Comparison of ENCODE assay signal across 11 mouse cellular contexts in the genomic region with DNA sequence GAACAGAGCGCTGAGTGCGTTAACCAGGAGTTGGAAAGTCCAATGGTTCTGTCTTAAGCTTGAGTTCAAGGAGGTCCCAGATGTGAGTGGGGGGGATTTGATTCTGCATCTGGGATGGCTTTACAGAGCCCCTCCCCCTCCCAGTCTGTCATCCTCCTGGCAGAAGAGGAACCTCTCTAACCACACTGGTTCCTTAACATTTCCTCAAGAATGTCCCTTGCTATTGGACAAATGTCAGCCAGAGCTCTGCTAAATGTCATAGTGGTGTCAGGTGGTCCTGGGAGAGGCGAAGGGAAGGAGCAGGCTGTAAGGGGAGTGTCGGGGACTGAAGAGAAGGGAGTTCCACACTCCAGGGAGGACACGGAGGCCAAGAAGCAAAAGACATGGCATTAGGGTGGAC. TPM values are rescaled to one million over a fixed set of nuclear protein-coding genes. Genes with fewer than 3 reads are reported as not detected.
DNase-seq lines count a peak whose midpoint lies in the region; ATAC-seq and TF ChIP-seq lines count a peak whose summit lies in the region.
"Had no signal": no experiment of that assay in that cellular context is flagged by ENCODE, and none has a peak within 500 bp of the region (broad histone marks: within the 10 kb centered on the region; RNA-seq: fewer than 3 reads in every experiment).

No protein-coding gene starts in this region.

- ATAC-seq in intestine, embryonic 15.5 days = no peak

- H3K9ac ChIP-seq in liver, adult 2 months (ENCODE audit: low read depth, low read length) = peak overlapping the region; percentile 21; the same call in 1 of the 2 replicates
- no peak overlapping the region for H3K9ac ChIP-seq in intestine, embryonic 15.5 days
- H3K9ac ChIP-seq: hindbrain, embryonic 12.5 days had no signal

- no peaks in the 10 kb centered on the region for H3K79me2 ChIP-seq in liver, adult 2 months (ENCODE audit: control insufficient read depth, insufficient read depth, low read length)

- H3K4me3 ChIP-seq in liver, adult 2 months (ENCODE audit: insufficient read depth, low read depth, low read length) = peak overlapping the region; percentile 37
- no peak overlapping the region for H3K4me3 ChIP-seq in intestine, embryonic 15.5 days (replicated peaks)
- H3K4me3 ChIP-seq in megakaryocyte, embryonic 14.5 days (replicated peaks) = peak overlapping the region; percentile 91
- H3K4me3 ChIP-seq: hindbrain, embryonic 12.5 days had no signal

- 71% methylated on average over 5 of the region's 5 CpGs for WGBS in liver, adult 2 months
- WGBS in intestine, embryonic 15.5 days = 57% methylated on average over 5 of the region's 5 CpGs

- no peaks in the 10 kb centered on the region for H3K36me3 ChIP-seq in liver, adult 2 months (ENCODE audit: control insufficient read depth, insufficient read depth, low read length)
- H3K36me3 ChIP-seq in intestine, embryonic 15.5 days = no peaks in the 10 kb centered on the region
- peaks cover 6% of the 10 kb centered on the region for H3K36me3 ChIP-seq in megakaryocyte, embryonic 14.5 days (replicated peaks; ENCODE audit: low read length)
- H3K36me3 ChIP-seq: hindbrain, embryonic 12.5 days had no signal

- H3K27me3 ChIP-seq in liver, adult 2 months (ENCODE audit: control insufficient read depth, insufficient read depth, low read length) = no peaks in the 10 kb centered on the region
- H3K27me3 ChIP-seq in intestine, embryonic 15.5 days (replicated peaks) = no peaks in the 10 kb centered on the region
- H3K27me3 ChIP-seq in megakaryocyte, embryonic 14.5 days (replicated peaks) = peaks cover 48% of the 10 kb centered on the region

- H3K4me2 ChIP-seq in intestine, embryonic 15.5 days (replicated peaks) = peak overlapping the region; percentile 17; the same call in 1 of the 2 replicates

- peak overlapping the region; percentile 52 for H3K27ac ChIP-seq in liver, adult 2 months (replicated peaks; ENCODE audit: insufficient read depth, low read depth, low read length)
- peak overlapping the region; percentile 52 for H3K27ac ChIP-seq in intestine, embryonic 15.5 days
- H3K27ac ChIP-seq: hindbrain, embryonic 12.5 days had no signal

- no peak for TF ChIP-seq CTCF in liver, adult 2 months (IDR thresholded peaks at IDR 0.05; ENCODE audit: low read depth, low read length)

- TF ChIP-seq POLR2A in liver, adult 2 months (IDR thresholded peaks at IDR 0.05; ENCODE audit: extremely low read depth, insufficient read depth, low read length) = no peak

- peak; percentile 22 to 46 for DNase-seq in adrenal gland, adult (ENCODE audit: inconsistent age in 2 of 2, low spot score in 1 of 2)
- no peak for DNase-seq in adrenal gland, postnatal 4 days (ENCODE audit: low spot score in 2 of 2)
- DNase-seq in liver, adult 2 months (ENCODE audit: extremely low read depth, low read depth, low spot score) = peak; percentile 39
- DNase-seq in liver = no peak
- no peak for DNase-seq in adrenal gland, adult 8-10 months
- no peak for DNase-seq in retina, embryonic 14.5 days (ENCODE audit: low spot score)
- DNase-seq: cerebellum, adult 11 months; right cerebral cortex, postnatal 4 days had no signal

- no peaks in the 10 kb centered on the region; the same call in 1 of the 2 replicates for H3K4me1 ChIP-seq in liver, adult 2 months (ENCODE audit: control insufficient read depth, insufficient read depth, low read length)
- H3K4me1 ChIP-seq in intestine, embryonic 15.5 days (replicated peaks) = peaks cover 20% of the 10 kb centered on the region
- H3K4me1 ChIP-seq in megakaryocyte, embryonic 14.5 days = peaks cover 78% of the 10 kb centered on the region

- no peaks in the 10 kb centered on the region for H3K9me3 ChIP-seq in intestine, embryonic 15.5 days
- H3K9me3 ChIP-seq in megakaryocyte, embryonic 14.5 days = peaks cover 3% of the 10 kb centered on the region; the same call in 1 of the 2 replicates
- H3K9me3 ChIP-seq: hindbrain, embryonic 12.5 days had no signal

RNA-seq across cellular contexts. Expression of a gene that starts 0.7 kb away (rescaled TPM):
- total RNA-seq in adrenal gland, postnatal 4 days (2021) = 10 to 100 TPM; 18.6 to 18.8 TPM
- total RNA-seq in liver, adult 2 months (2014; rRNA removed) = 1.1 and 3.2 TPM in 2 replicates
- polyA plus RNA-seq in liver, adult 2 months (2012; rRNA removed) = 7.6 and 11.7 TPM in 2 replicates
- 9.5 and 10.0 TPM in 2 replicates for polyA plus RNA-seq in intestine, embryonic 15.5 days (2015; fragmentation: Nextera tagmentation; extraction: Ambion mirVana)
- polyA plus RNA-seq in megakaryocyte, embryonic 14.5 days (2012; ENCODE audit: insufficient read depth, low replicate concordance) = 67.9 and 94.9 TPM in 2 replicates
- total RNA-seq in adrenal gland, adult 8-10 months (2022) = 10 to 100 TPM in 3 of 4 experiments, 1 to 10 TPM in 1; 8.9 to 14.3 (median 12.2) TPM

RNA-seq across cellular contexts. Expression of a gene that starts 5.9 kb away (rescaled TPM):
- total RNA-seq in adrenal gland, postnatal 4 days (2021) = 10 to 100 TPM; 17.2 to 23.1 TPM
- total RNA-seq in liver, adult 2 months (2014; rRNA removed) = 11.5 and 13.7 TPM in 2 replicates
- 3.9 and 5.1 TPM in 2 replicates for polyA plus RNA-seq in liver, adult 2 months (2012; rRNA removed)
- 20.3 and 21.7 TPM in 2 replicates for polyA plus RNA-seq in intestine, embryonic 15.5 days (2015; fragmentation: Nextera tagmentation; extraction: Ambion mirVana)
- 10.2 and 30.7 TPM in 2 replicates for polyA plus RNA-seq in megakaryocyte, embryonic 14.5 days (2012; ENCODE audit: insufficient read depth, low replicate concordance)
- total RNA-seq in adrenal gland, adult 8-10 months (2022) = 10 to 100 TPM; 14.7 to 19.0 (median 17.1) TPM

RNA-seq across cellular contexts. Expression of a gene that starts 18.7 kb away (rescaled TPM):
- 10 to 100 TPM; 25.5 to 26.0 TPM for total RNA-seq in adrenal gland, postnatal 4 days (2021)
- total RNA-seq in liver, adult 2 months (2014; rRNA removed) = 1.6 TPM in 2 replicates
- 31.8 and 32.8 TPM in 2 replicates for polyA plus RNA-seq in liver, adult 2 months (2012; rRNA removed)
- polyA plus RNA-seq in intestine, embryonic 15.5 days (2015; fragmentation: Nextera tagmentation; extraction: Ambion mirVana) = 0.55 and 0.56 TPM in 2 replicates
- polyA plus RNA-seq in megakaryocyte, embryonic 14.5 days (2012; ENCODE audit: insufficient read depth, low replicate concordance) = 11.0 and 11.8 TPM in 2 replicates
- 100 to 1,000 TPM in 2 of 4 experiments, 10 to 100 TPM in 2; 61.9 to 148 (median 104) TPM for total RNA-seq in adrenal gland, adult 8-10 months (2022)
- polyA plus RNA-seq: hindbrain, embryonic 12.5 days had no signal

Comparison
In these comparisons a context has a peak if more than half of its experiments do, and no peak if none do; other contexts are left out.
1. DNase-seq: peak in adrenal gland, adult (2 of 2) and liver, adult 2 months (single experiment); none in adrenal gland, postnatal 4 days (0 of 2), liver (single experiment), adrenal gland, adult 8-10 months (single experiment) and retina, embryonic 14.5 days (single experiment).
2. RNA of a gene that starts 18.7 kb away (total RNA-seq): 61.9 to 148 TPM in adrenal gland, adult 8-10 months and 25.5 to 26.0 TPM in adrenal gland, postnatal 4 days; 1.6 TPM in liver, adult 2 months; every median in the first group is over 10 times any median in the second.